Mouse (Mus musculus) effector memory CD4-positive, alpha-beta T cell, adult 7 months (primary cell): ENCODE results near the gene Ciao2a. TPM values are rescaled to one million over a fixed set of nuclear protein-coding genes. Genes with fewer than 3 reads are reported as not detected.

Experiments used
- polyA plus RNA-seq: library from polyadenylated mRNA; unstranded; fragments of 100-300 nt; shearing (Covaris generic); gene quantifications from one replicate; pipeline ENCODE4 v1.2.1, GENCODE M21; 2017

Ciao2a gene
- polyA plus RNA-seq = 64.1 TPM

GRCm38 (mm10) chr9:66126456-66127192 lies at the start of gene Ciao2a, which contains the start of gene Snx1:
Ciao2a (plus strand) TSS chr9:66126611.
Snx1 (minus strand) TSS chr9:66126587.

GRCm38 (mm10) chr9:66157958-66158830 lies 31.8 kb downstream of the Ciao2a start, which contains the start of gene Dapk2:
Dapk2 (plus strand) TSS chr9:66158223.

Other genes starting within 250 kb of the Ciao2a start
- 0.90 TPM for gene Pclaf, start 236.4 kb upstream of the Ciao2a start, polyA plus RNA-seq
- gene Trip4, start 217.8 kb upstream of the Ciao2a start, polyA plus RNA-seq = 33.0 TPM
- gene Csnk1g1, start 217.7 kb upstream of the Ciao2a start, polyA plus RNA-seq = 29.5 TPM
- gene Ppib, start 66.4 kb upstream of the Ciao2a start, polyA plus RNA-seq = 220 TPM
- gene Snx22, start 56.9 kb upstream of the Ciao2a start, polyA plus RNA-seq = 1.9 TPM
- 123 TPM for gene Snx1, start within 50 bp of the Ciao2a start, polyA plus RNA-seq
- 5.3 TPM for gene Dapk2, start 31.6 kb downstream of the Ciao2a start, polyA plus RNA-seq
- 34.7 TPM for gene Herc1, start 223.8 kb downstream of the Ciao2a start, polyA plus RNA-seq